Mouse (Mus musculus): Measurements from ENCODE around the gene Hoxd11.

The Hoxd11 gene

GRCm38 (mm10) chr2:74731055-74731454, 51.7 kb downstream of the Hoxd11 start:
- no peak for DNase-seq (ENCODE audit: low read depth)

- no peak for DNase-seq (ENCODE audit: low read depth)
Observed at GRCm38 (mm10) chr2:74731799-74732512, 52.6 kb downstream of the Hoxd11 start.

- no peak for DNase-seq (ENCODE audit: low read depth)
Observed at GRCm38 (mm10) chr2:74732513-74733316, 53.4 kb downstream of the Hoxd11 start.

GRCm38 (mm10) chr2:74733317-74733661, 53.9 kb downstream of the Hoxd11 start:
- DNase-seq (ENCODE audit: low read depth), result no peak

GRCm38 (mm10) chr2:74733765-74734164, 54.4 kb downstream of the Hoxd11 start:
- DNase-seq (ENCODE audit: low read depth), result no peak

GRCm38 (mm10) chr2:74734451-74734850, 55.1 kb downstream of the Hoxd11 start:
- DNase-seq (ENCODE audit: low read depth), result no peak

- no peak for DNase-seq (ENCODE audit: low read depth)
Observed at GRCm38 (mm10) chr2:74734996-74735811, 55.8 kb downstream of the Hoxd11 start.

GRCm38 (mm10) chr2:74735851-74736687, 56.7 kb downstream of the Hoxd11 start:
- DNase-seq (ENCODE audit: low read depth), result no peak
